8 mouse cellular contexts compared by ENCODE assay signal in genomic region chr6:94701071-94701470, GRCm38 (mm10). TPM values are rescaled to one million over a fixed set of nuclear protein-coding genes. Genes with fewer than 3 reads are reported as not detected.
DNase-seq lines count a peak whose midpoint lies in the region; ATAC-seq and TF ChIP-seq lines count a peak whose summit lies in the region.

No protein-coding gene starts in this region.

- TF ChIP-seq POLR2A in cerebellum, adult 2 months (IDR thresholded peaks at IDR 0.05; ENCODE audit: borderline replicate concordance, insufficient read depth, low read length), result no peak

- peak overlapping the region; percentile 63 for H3K4me2 ChIP-seq in forebrain, embryonic 11.5 days (ENCODE audit: low read depth, low read length, severe bottlenecking)
- peak overlapping the region; percentile 94 for H3K4me2 ChIP-seq in limb, embryonic 11.5 days (ENCODE audit: low read depth, severe bottlenecking)
- H3K4me2 ChIP-seq in neural tube, embryonic 12.5 days (replicated peaks), result peak overlapping the region; percentile 88

- H3K9me3 ChIP-seq in forebrain, embryonic 11.5 days (ENCODE audit: control insufficient read depth, low read length), result no peaks in the 10 kb centered on the region
- no peaks in the 10 kb centered on the region for H3K9me3 ChIP-seq in limb, embryonic 11.5 days (ENCODE audit: control insufficient read depth, low read length)
- no peaks in the 10 kb centered on the region for H3K9me3 ChIP-seq in neural tube, embryonic 12.5 days

- 3% methylated on average over 18 of the region's 18 CpGs for WGBS in cerebellum, adult 2 months
- 2% methylated on average over 18 of the region's 18 CpGs for WGBS in forebrain, embryonic 11.5 days
- 3% methylated on average over 18 of the region's 18 CpGs for WGBS in limb, embryonic 11.5 days
- WGBS in neural tube, embryonic 12.5 days, result 5% methylated on average over 18 of the region's 18 CpGs

- peak overlapping the region; percentile 30; the same call in 1 of the 2 replicates for H3K9ac ChIP-seq in forebrain, embryonic 11.5 days (ENCODE audit: low read length)
- H3K9ac ChIP-seq in limb, embryonic 11.5 days (ENCODE audit: low read length), result no peak overlapping the region; the same call in 1 of the 2 replicates
- H3K9ac ChIP-seq in neural tube, embryonic 12.5 days, result no peak overlapping the region

- DNase-seq in cerebellum, adult 2 months, result no peak
- no peak for DNase-seq in cerebellum, adult 18-20 months
- peak; percentile 83 for DNase-seq in 3T3-L1 (ENCODE audit: low read depth, low spot score)
- DNase-seq in forebrain, embryonic 11.5 days (ENCODE audit: low spot score), result no peak
- no peak for DNase-seq in limb, embryonic 11.5 days (ENCODE audit: low spot score)
- DNase-seq in gastrocnemius, adult 18-20 months (ENCODE audit: low spot score), result no peak
- DNase-seq in urinary bladder, postnatal 14 days (ENCODE audit: low spot score), result no peak

- no peak for ATAC-seq in forebrain, embryonic 11.5 days (replicated peaks; ENCODE audit: low FRiP score)
- no peak for ATAC-seq in limb, embryonic 11.5 days (ENCODE audit: insufficient number of reproducible peaks, low FRiP score, low TSS enrichment, low read depth)
- no peak for ATAC-seq in neural tube, embryonic 12.5 days (ENCODE audit: low FRiP score, low read depth)

- H3K4me1 ChIP-seq in cerebellum, adult 2 months (ENCODE audit: control insufficient read depth, insufficient read depth, low read length), result peaks cover 9% of the 10 kb centered on the region; the same call in 1 of the 2 replicates
- H3K4me1 ChIP-seq in forebrain, embryonic 11.5 days (replicated peaks; ENCODE audit: control insufficient read depth, insufficient read depth, low read length), result peaks cover 9% of the 10 kb centered on the region
- peaks cover 17% of the 10 kb centered on the region for H3K4me1 ChIP-seq in limb, embryonic 11.5 days (ENCODE audit: control insufficient read depth, insufficient read depth, low read length)
- peaks cover 27% of the 10 kb centered on the region for H3K4me1 ChIP-seq in neural tube, embryonic 12.5 days

- no peaks in the 10 kb centered on the region for H3K27me3 ChIP-seq in cerebellum, adult 2 months (ENCODE audit: control insufficient read depth, insufficient read depth, low read length)
- H3K27me3 ChIP-seq in forebrain, embryonic 11.5 days (ENCODE audit: control insufficient read depth, insufficient read depth, low read length), result no peaks in the 10 kb centered on the region
- H3K27me3 ChIP-seq in limb, embryonic 11.5 days (ENCODE audit: control insufficient read depth, insufficient read depth, low read length), result no peaks in the 10 kb centered on the region
- H3K27me3 ChIP-seq in neural tube, embryonic 12.5 days (replicated peaks), result no peaks in the 10 kb centered on the region

- no peaks in the 10 kb centered on the region for H3K36me3 ChIP-seq in forebrain, embryonic 11.5 days (ENCODE audit: control insufficient read depth, insufficient read depth, low read length)
- no peaks in the 10 kb centered on the region for H3K36me3 ChIP-seq in limb, embryonic 11.5 days (ENCODE audit: control insufficient read depth, insufficient read depth, low read length)
- H3K36me3 ChIP-seq in neural tube, embryonic 12.5 days, result no peaks in the 10 kb centered on the region

- H3K4me3 ChIP-seq in cerebellum, adult 2 months (replicated peaks; ENCODE audit: insufficient read depth, low read depth, low read length), result peak overlapping the region; percentile 55
- H3K4me3 ChIP-seq in forebrain, embryonic 11.5 days (ENCODE audit: low read depth, low read length), result peak overlapping the region; percentile 97
- peak overlapping the region; percentile 94 for H3K4me3 ChIP-seq in limb, embryonic 11.5 days (ENCODE audit: low read depth, low read length)
- peak overlapping the region; percentile 32 for H3K4me3 ChIP-seq in neural tube, embryonic 12.5 days

- no peak; the same call in 1 of the 2 replicates for TF ChIP-seq CTCF in cerebellum, adult 2 months (IDR thresholded peaks at IDR 0.05; ENCODE audit: borderline replicate concordance, insufficient read depth, low read depth, low read length)

- no peak overlapping the region for H3K27ac ChIP-seq in cerebellum, adult 2 months (ENCODE audit: insufficient read depth, low read length)
- peak overlapping the region; percentile 65 for H3K27ac ChIP-seq in forebrain, embryonic 11.5 days (ENCODE audit: low read depth, low read length)
- no peak overlapping the region; the same call in 1 of the 2 replicates for H3K27ac ChIP-seq in limb, embryonic 11.5 days (replicated peaks; ENCODE audit: low read depth, low read length)
- H3K27ac ChIP-seq in neural tube, embryonic 12.5 days, result no peak overlapping the region

RNA-seq across cellular contexts. Expression of gene Lrig1, which starts 1.1 kb away (rescaled TPM):
- 84.5 and 86.2 TPM in 2 replicates for polyA plus RNA-seq in cerebellum, adult 2 months (2012; rRNA removed)
- 21.7 and 25.2 TPM in 2 replicates for polyA plus RNA-seq in forebrain, embryonic 11.5 days (2014; fragmentation: Nextera tagmentation; extraction: Ambion mirVana)
- polyA plus RNA-seq in limb, embryonic 11.5 days (2014; fragmentation: Nextera tagmentation; extraction: Ambion mirVana), result 21.8 and 23.5 TPM in 2 replicates
- polyA plus RNA-seq in neural tube, embryonic 12.5 days (2016; fragmentation: Nextera tagmentation; extraction: Ambion mirVana), result 20.4 and 21.0 TPM in 2 replicates
- 10 to 100 TPM; 36.4 to 42.2 TPM for total RNA-seq in gastrocnemius, adult 18-20 months (2021)

Comparison
In these comparisons a context has a peak if more than half of its experiments do, and no peak if none do; other contexts are left out.
1. H3K4me3 ChIP-seq: peak in every context shown above with its lines; median percentile 97 in forebrain, embryonic 11.5 days; 94 in limb, embryonic 11.5 days; 55 in cerebellum, adult 2 months; 32 in neural tube, embryonic 12.5 days.